Mouse (Mus musculus): ENCODE data around the gene Gabra3.

Gene Gabra3

GRCm38 (mm10) chrX:72656230-72656898 lies at the start of gene Gabra3:
Gabra3 (minus strand) TSS chrX:72656848.
- DNase-seq (ENCODE audit: low spot score in 2 of 2) = no peak

GRCm38 (mm10) chrX:72655789-72656188 lies 859 bp downstream of the Gabra3 start:
- DNase-seq (ENCODE audit: low spot score in 2 of 2) = no peak

GRCm38 (mm10) chrX:72655381-72655780 lies 1.3 kb downstream of the Gabra3 start:
- DNase-seq (ENCODE audit: low spot score in 2 of 2) = no peak

GRCm38 (mm10) chrX:72650688-72651087 lies 6.0 kb downstream of the Gabra3 start:
- DNase-seq (ENCODE audit: low spot score in 2 of 2) = no peak

GRCm38 (mm10) chrX:72644691-72645090 lies 12.0 kb downstream of the Gabra3 start:
- DNase-seq (ENCODE audit: low spot score in 2 of 2) = no peak

- no peak for DNase-seq (ENCODE audit: low spot score in 2 of 2)
Measured at GRCm38 (mm10) chrX:72497284-72497683, 159.4 kb downstream of the Gabra3 start.

- no peak for DNase-seq (ENCODE audit: low spot score in 2 of 2)
Measured at GRCm38 (mm10) chrX:72489806-72490205, 166.8 kb downstream of the Gabra3 start.

GRCm38 (mm10) chrX:72386758-72387157 lies 269.9 kb downstream of the Gabra3 start, which contains the start of gene Magea10:
Magea10 (minus strand) TSS chrX:72386858.
- DNase-seq (ENCODE audit: low spot score in 2 of 2) = no peak

All from urinary bladder, postnatal 36 days (tissue).